Mouse (Mus musculus) small intestine, adult 2 months (tissue): ENCODE data around the gene Dyrk4.

Source experiments
- CTCF ChIP-seq: fragments of 200-500 bp; IDR thresholded peaks from 2 replicates; pipeline ENCODE4 v1.5.1; 2012; ENCODE audit warnings: low read depth, mild to moderate bottlenecking, control low read depth, inconsistent platforms, low read length, moderate library complexity, mixed read lengths; ENCODE audit not compliant: insufficient replicate concordance, insufficient read length; ENCODE audit errors: extremely low read depth
- POLR2A ChIP-seq: fragments of 200-500 bp; IDR thresholded peaks from 2 replicates; pipeline ENCODE4 v1.6.1; 2012; ENCODE audit warnings: low read depth, mild to moderate bottlenecking, control low read depth, inconsistent platforms, low read length, moderate library complexity

- no peak for TF ChIP-seq POLR2A
- no peak for TF ChIP-seq CTCF
Measured at GRCm38 (mm10) chr6:126852881-126853280, 68.8 kb downstream of the Dyrk4 start, which contains the start of gene Akap3.
